Mouse (Mus musculus): ENCODE data around the gene 4930467E23Rik. TPM values are rescaled to one million over a fixed set of nuclear protein-coding genes. Genes with fewer than 3 reads are reported as not detected.
"Not testable (repeated sequence)": the region's sequence is repeated elsewhere in the genome, so short reads cannot be mapped to it uniquely, and the experiment has no call there.

Gene 4930467E23Rik
- polyA plus RNA-seq, 1 experiment from 2014 or later: not detected

DNA sequence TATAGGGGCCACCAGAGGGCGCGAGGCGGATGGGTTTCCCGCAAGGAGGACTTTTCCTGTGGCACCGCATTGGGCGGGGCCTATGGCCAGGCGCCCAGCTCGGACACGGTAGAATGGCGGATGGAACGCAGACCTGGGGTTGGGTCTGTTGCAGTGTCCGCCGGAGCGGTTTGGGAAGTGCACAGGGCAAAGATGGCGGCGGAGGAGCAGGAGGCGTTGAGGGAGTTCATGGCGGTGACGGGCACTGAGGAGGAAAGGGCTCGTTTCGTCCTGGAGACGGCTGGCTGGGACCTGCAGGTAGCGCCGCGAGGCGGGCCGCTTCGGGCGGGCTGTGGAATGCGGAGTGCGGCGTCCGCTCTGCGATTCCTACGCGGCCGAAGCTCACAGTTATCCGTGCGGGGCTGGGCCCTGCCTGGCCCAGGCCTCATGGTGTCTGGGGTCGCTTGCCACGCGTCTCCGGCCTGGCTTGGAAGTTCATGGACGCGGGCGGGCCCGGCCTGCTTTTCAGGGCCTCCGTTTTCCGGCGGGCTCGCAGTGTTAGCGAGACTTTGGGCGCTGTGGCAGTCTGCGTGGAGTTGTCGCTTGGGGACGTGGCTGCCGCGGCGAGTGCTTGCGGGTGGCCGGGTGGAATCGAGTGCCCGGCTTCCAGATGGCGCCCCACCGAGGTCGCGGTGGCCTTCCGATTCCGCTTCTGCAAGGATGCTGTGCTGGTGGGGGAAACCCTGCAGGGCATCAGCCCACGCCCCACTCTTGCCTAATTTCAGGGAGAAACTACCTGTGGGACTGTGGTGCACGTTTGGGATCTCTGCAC, 55.4 kb downstream of the 4930467E23Rik start:
- H3K27ac ChIP-seq (ENCODE audit: low read length): peak overlapping the region; percentile 80
- peak overlapping the region; percentile 59 for H3K4me3 ChIP-seq (replicated peaks; ENCODE audit: low read length)
- ATAC-seq (ENCODE audit: insufficient read depth, low FRiP score): peak; percentile 100
- 7% methylated on average over 66 of the region's 71 CpGs for WGBS
- not testable (repeated sequence) for H3K36me3 ChIP-seq (ENCODE audit: control insufficient read depth, insufficient read depth, low read length); H3K27me3 ChIP-seq (ENCODE audit: control insufficient read depth, insufficient read depth, low read length); H3K9me3 ChIP-seq (replicated peaks; ENCODE audit: control insufficient read depth, low read length); H3K4me1 ChIP-seq (ENCODE audit: control insufficient read depth, insufficient read depth, low read length)
- H3K4me2 ChIP-seq (ENCODE audit: low read depth, low read length): peak overlapping the region; percentile 41; the same call in 1 of the 2 replicates
- H3K9ac ChIP-seq (ENCODE audit: low read length): peak overlapping the region; percentile 87

DNA sequence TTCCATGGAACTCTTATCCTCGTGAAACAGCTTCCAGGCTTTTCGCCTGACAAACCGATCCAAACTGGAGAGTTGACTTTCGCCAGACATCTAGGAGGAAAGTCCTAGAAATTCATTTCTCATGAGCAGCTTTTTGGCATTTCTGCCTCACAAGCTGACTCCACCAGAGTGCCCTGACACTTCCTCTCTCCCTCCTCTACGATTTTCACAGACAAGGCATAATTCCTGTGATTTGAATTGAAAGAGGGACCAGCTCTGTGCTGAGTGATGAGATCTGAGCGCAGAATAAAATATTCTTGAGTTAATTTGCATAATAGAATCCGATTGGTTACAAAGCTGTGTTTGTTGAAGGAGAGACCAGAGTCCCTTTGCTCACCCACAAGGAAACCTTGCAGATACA, 63.3 kb downstream of the 4930467E23Rik start:
- H3K36me3 ChIP-seq (ENCODE audit: control insufficient read depth, insufficient read depth, low read length); H3K9ac ChIP-seq (ENCODE audit: low read length); H3K27ac ChIP-seq (ENCODE audit: low read length); ATAC-seq (ENCODE audit: insufficient read depth, low FRiP score); H3K4me3 ChIP-seq (replicated peaks; ENCODE audit: low read length); H3K9me3 ChIP-seq (replicated peaks; ENCODE audit: control insufficient read depth, low read length); H3K4me1 ChIP-seq (ENCODE audit: control insufficient read depth, insufficient read depth, low read length); H3K4me2 ChIP-seq (ENCODE audit: low read depth, low read length); H3K27me3 ChIP-seq (ENCODE audit: control insufficient read depth, insufficient read depth, low read length): not testable (repeated sequence)
- WGBS: 76% methylated on average over 7 of the region's 7 CpGs

Other genes starting within 250 kb of the 4930467E23Rik start
- gene Defb7, start 234.5 kb upstream of the 4930467E23Rik start, polyA plus RNA-seq (2015; fragmentation: Nextera tagmentation; extraction: Ambion mirVana): not detected in 2 replicates
- gene Gm31371, start 173.8 kb downstream of the 4930467E23Rik start, polyA plus RNA-seq (2015; fragmentation: Nextera tagmentation; extraction: Ambion mirVana): 0.15 TPM in 1 of 2 replicates, not detected in the other

Data from stomach, embryonic 16.5 days (tissue).